Mouse (Mus musculus) G1E (cell line): ENCODE measurements around the gene Zcchc18. TPM values are rescaled to one million over a fixed set of nuclear protein-coding genes. Genes with fewer than 3 reads are reported as not detected.
"Not testable (repeated sequence)": the region's sequence is repeated elsewhere in the genome, so short reads cannot be mapped to it uniquely, and the experiment has no call there.

Experiments
- ATAC-seq: 2 replicates; pipeline ENCODE4 v1.8.0; 2016; ENCODE audit warnings: mild to moderate bottlenecking; ENCODE audit not compliant: insufficient number of reproducible peaks, poor library complexity, low FRiP score, severe bottlenecking; ENCODE audit errors: extremely low read depth
- DNase-seq: peaks from one replicate; pipeline ENCODE4 v3.0.0; 2012; ENCODE audit warnings: low spot score
- H3K27me3 ChIP-seq: 2 replicates; pipeline ENCODE4 v1.6.1; 2012; ENCODE audit warnings: mild to moderate bottlenecking, low read length, inconsistent platforms; ENCODE audit not compliant: insufficient read depth
- H3K36me3 ChIP-seq: replicated peaks from 2 replicates; pipeline ENCODE3; 2012; ENCODE audit warnings: mild to moderate bottlenecking, inconsistent platforms
- H3K4me1 ChIP-seq: 2 replicates; pipeline ENCODE4 v1.6.1; 2012; ENCODE audit warnings: low read depth, low read length, inconsistent platforms, mixed read lengths; ENCODE audit not compliant: insufficient read depth
- H3K4me3 ChIP-seq: 2 replicates; pipeline ENCODE4 v1.5.1; 2012; ENCODE audit warnings: low read depth, mild to moderate bottlenecking, inconsistent platforms, low read length, moderate library complexity, mixed read lengths
- H3K9me3 ChIP-seq: replicated peaks from 2 replicates; pipeline ENCODE4 v1.6.1; 2012; ENCODE audit warnings: inconsistent platforms
- CTCF ChIP-seq: IDR thresholded peaks from 2 replicates; pipeline ENCODE4 v1.5.1; 2012; ENCODE audit warnings: low read depth, low read length, inconsistent platforms, mixed read lengths
- GATA1 ChIP-seq: IDR thresholded peaks from 2 replicates; pipeline ENCODE4 v1.6.1; 2012; ENCODE audit warnings: borderline replicate concordance, low read length, inconsistent platforms, mixed read lengths
- GATA2 ChIP-seq: IDR thresholded peaks from 2 replicates; pipeline ENCODE4 v1.6.1; 2012; ENCODE audit warnings: low read depth, low read length, inconsistent platforms, borderline replicate concordance
- POLR2AphosphoS5 ChIP-seq: IDR thresholded peaks from 2 replicates; pipeline ENCODE4 v1.6.1; 2012; ENCODE audit warnings: low read depth, low read length, inconsistent platforms; ENCODE audit not compliant: insufficient replicate concordance
- TAL1 ChIP-seq: conservative IDR thresholded peaks from 2 replicates; pipeline ENCODE4 v1.6.1; 2012; ENCODE audit warnings: low read depth, low read length, inconsistent platforms, mixed read lengths
- polyA plus RNA-seq: library from polyadenylated mRNA; stranded (reverse); fragments of >175 nt; gene quantifications from 2 replicates; pipeline ENCODE4 v1.2.3, GENCODE M21; 2012
- total RNA-seq, 2 experiments: library from RNA; stranded (forward) in 1 of 2; stranded (reverse) in 1 of 2; fragments of 200-1000 nt in 1 of 2; fragments of >200 nt in 1 of 2; fragmentation: Nextera tagmentation in 1 of 2; gene quantifications; 2 replicates each; pipeline ENCODE4 v1.2.3; 2014 to 2017

Gene Zcchc18
- not detected in 2 replicates for total RNA-seq (2014; fragmentation: Nextera tagmentation)
- 0.06 and 0.11 TPM in 2 replicates for total RNA-seq (2017)
- polyA plus RNA-seq: not detected in 2 replicates

DNA sequence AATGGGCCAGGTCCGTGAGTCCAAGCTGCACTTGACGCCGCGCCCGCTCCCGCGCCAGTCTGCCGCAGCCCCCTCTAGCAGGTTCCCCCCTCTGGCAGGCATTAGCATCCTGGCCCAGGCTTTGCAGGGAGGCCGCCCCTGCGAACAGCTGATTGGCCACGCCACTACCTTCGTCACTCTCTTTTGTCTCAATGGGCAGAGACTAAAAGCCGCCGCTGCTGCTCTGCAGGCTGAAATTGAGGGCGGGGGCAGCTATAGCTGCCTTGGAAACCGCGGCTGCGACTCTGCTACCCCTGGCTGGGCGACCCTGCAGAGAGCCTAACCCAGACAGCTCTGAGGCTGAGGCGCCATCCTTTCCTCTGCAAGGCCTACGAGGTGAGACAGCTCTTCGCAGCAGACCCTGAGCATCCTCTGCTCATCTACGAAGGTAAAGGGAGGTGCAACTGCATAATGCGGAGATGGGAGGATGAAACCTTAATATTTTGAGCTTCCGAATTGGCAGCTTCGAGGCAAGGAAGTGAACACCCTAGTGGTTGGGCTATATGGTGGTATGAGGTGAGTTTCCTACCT, at the start of gene Zcchc18:
Gene Zcchc18 (plus strand): TSS at position 178 of the 570 bp plus-strand sequence.
- no peaks in the 10 kb centered on the region for H3K4me1 ChIP-seq
- peaks cover 25% of the 10 kb centered on the region for H3K36me3 ChIP-seq
- TF ChIP-seq GATA2 (no peak), GATA1 (no peak), CTCF (no peak), TAL1 (no peak), POLR2AphosphoS5 (no peak)
- no peaks in the 10 kb centered on the region for H3K27me3 ChIP-seq
- ATAC-seq (no peak), DNase-seq (no peak)
- no peaks in the 10 kb centered on the region for H3K9me3 ChIP-seq
- no peak within 1 kb of the TSS for H3K4me3 ChIP-seq

DNA sequence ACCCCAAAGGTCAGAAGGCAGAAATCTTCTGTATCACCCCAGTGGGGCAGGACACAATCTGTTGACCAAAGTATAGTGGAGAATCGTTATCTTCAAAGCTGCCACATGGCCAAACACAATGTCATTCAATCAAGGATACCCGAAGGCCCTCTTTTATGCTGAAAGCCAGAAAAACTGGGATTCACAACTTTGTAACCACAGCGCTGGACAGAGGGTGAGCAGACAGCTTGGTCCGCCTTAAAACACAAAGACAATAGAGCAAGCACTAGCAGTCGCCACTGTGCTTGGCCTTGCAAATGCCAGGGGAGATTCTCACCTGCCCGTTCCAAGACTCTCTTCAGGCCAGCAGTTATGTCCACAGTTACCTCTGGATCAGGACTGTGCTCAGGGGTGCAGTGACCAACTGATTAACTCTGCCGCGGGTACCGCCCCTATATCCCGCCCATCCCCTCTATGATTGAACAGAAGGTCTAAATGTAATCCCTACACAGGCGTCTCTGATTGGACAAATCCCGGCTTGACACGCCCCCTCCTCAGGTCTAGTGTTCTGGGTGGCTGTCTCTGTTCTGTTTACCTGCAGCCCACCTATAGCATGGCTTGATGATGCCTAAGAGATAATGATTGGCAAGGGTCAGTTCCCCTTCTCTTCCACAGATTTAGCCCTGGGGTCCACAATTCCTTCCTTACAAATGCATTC, 35.2 kb upstream of the Zcchc18 start:
- peak; percentile 28; the same call in 1 of the 2 replicates for ATAC-seq
- not testable (repeated sequence) for H3K4me1 ChIP-seq, H3K4me3 ChIP-seq, H3K9me3 ChIP-seq, DNase-seq, H3K36me3 ChIP-seq, H3K27me3 ChIP-seq

DNA sequence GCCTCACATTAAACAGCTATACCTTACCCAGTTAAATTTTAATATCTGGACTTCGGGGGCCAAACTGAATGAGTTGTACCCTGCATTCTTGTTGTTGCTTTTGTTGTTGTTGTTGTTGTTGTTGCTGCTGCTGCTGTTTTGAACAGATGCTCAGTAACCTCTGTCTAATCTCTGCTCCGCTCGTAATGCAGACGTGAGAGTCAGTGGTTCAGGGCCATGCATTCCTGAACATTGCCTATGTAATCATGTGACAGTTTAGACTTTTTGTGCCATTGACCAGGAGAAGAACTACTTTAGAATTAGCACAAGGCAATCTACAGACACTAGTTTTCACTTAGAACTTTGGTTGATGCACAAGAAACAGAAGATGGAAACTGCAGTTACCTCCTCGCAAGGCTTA, 34.7 kb upstream of the Zcchc18 start:
- H3K4me3 ChIP-seq, ATAC-seq, H3K9me3 ChIP-seq, H3K27me3 ChIP-seq, H3K36me3 ChIP-seq, DNase-seq, H3K4me1 ChIP-seq: not testable (repeated sequence)

- DNase-seq: no peak
- H3K9me3 ChIP-seq: no peaks in the 10 kb centered on the region
Observed at GRCm38 (mm10) chrX:136959688-136960087, 33.3 kb upstream of the Zcchc18 start.

GRCm38 (mm10) chrX:136975397-136975796, 17.6 kb upstream of the Zcchc18 start, which contains the start of gene Tmsb15b2:
Tmsb15b2 (minus strand) TSS chrX:136975497.
- ATAC-seq, H3K4me3 ChIP-seq, H3K36me3 ChIP-seq, H3K9me3 ChIP-seq, DNase-seq, H3K27me3 ChIP-seq, H3K4me1 ChIP-seq: not testable (repeated sequence)

More at GRCm38 (mm10) chrX:136959688-136960087, 33.3 kb upstream of the Zcchc18 start:
- no peaks in the 10 kb centered on the region for H3K36me3 ChIP-seq
- H3K4me3 ChIP-seq: no peak overlapping the region
- no peaks in the 10 kb centered on the region for H3K4me1 ChIP-seq
- ATAC-seq: no peak
- no peaks in the 10 kb centered on the region for H3K27me3 ChIP-seq
- TF ChIP-seq GATA2 (no peak), CTCF (no peak), GATA1 (no peak), TAL1 (no peak), POLR2AphosphoS5 (no peak)

DNA sequence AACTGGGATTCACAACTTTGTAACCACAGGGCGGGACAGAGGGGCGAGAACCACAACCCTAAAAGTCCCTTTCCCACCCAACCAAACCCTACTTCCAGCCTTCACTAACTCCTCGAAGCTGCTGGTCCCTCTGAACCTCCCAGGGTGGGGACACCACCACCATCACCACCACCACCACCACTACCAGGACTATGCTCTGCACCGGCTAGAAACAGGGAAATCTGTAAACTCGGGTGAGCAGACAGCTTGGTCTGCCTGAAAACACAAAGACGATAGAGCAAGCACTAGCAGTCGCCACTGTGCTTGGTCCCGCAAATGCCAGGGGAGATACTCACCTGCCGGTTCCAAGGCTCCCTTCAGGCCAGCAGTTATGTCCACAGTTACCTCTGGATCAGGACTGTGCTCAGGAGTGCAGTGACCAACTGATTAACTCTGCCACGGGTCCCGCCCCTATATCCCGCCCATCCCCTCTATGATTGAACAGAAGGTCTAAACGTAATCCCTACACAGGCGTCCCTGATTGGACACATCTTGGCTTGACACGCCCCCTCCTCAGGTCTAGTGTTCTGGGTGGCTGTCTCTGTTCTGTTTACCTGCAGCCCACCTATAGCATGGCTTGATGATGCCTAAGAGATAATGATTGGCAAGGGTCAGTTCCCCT, 16.4 kb upstream of the Zcchc18 start, which contains the start of the genes Tmsb15l and Tmsb15b1:
Gene Tmsb15l (minus strand): TSS at position 446 of the 661 bp plus-strand sequence.
Gene Tmsb15b1 (minus strand): TSS at position 451 of the 661 bp plus-strand sequence.
- H3K27me3 ChIP-seq: no peaks in the 10 kb centered on the region
- H3K4me3 ChIP-seq: peak within 1 kb of the TSS; percentile 55; the same call in 1 of the 2 replicates
- DNase-seq (no peak), ATAC-seq (peak; percentile 83)
- H3K4me1 ChIP-seq: peaks cover 4% of the 10 kb centered on the region; the same call in 1 of the 2 replicates
- H3K36me3 ChIP-seq: no peaks in the 10 kb centered on the region
- TF ChIP-seq GATA2 (no peak), TAL1 (no peak), GATA1 (no peak), POLR2AphosphoS5 (no peak), CTCF (no peak)
- no peaks in the 10 kb centered on the region for H3K9me3 ChIP-seq
